25 mouse cellular contexts compared by ENCODE assay signal in the genomic region with DNA sequence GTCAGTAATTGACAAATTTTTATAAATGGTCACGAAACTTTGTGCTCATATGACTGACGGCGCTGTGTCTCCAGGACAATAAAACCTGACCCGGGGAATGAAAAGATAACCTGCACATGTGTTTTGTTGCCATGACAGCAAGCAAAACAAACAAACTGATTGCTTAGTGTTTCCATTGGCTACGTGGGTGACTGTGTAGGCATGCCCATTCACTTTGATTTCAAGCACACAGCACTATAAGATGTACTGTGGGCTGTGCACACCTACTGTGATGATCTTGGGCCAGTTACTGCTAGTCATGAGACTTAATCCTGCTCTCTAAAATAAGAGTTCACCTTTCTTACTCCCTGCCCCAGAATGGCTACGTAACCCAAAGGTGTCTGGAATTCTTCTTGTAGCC.
"Had no signal": no experiment of that assay in that cellular context is flagged by ENCODE, and none has a peak within 500 bp of the region (broad histone marks: within the 10 kb centered on the region; RNA-seq: fewer than 3 reads in every experiment).

No protein-coding gene starts in this region.

- H3K27ac ChIP-seq: heart, adult 2 months; heart, embryonic 13.5 days; heart, embryonic 15.5 days; hindbrain, embryonic 13.5 days; hindbrain, embryonic 15.5 days; hindbrain, postnatal 0 days; layer of hippocampus, adult 2 months; left cerebral cortex, adult 2 months; limb, embryonic 10.5 days; limb, embryonic 12.5 days; liver, embryonic 13.5 days; liver, embryonic 15.5 days had no signal

- ATAC-seq: liver, postnatal 0 days had no signal

- H3K4me1 ChIP-seq: heart, embryonic 15.5 days; hindbrain, embryonic 13.5 days; limb, embryonic 10.5 days; limb, embryonic 12.5 days; liver, embryonic 13.5 days; liver, embryonic 15.5 days had no signal

- H3K4me3 ChIP-seq: heart, adult 2 months; heart, embryonic 13.5 days; heart, embryonic 15.5 days; hindbrain, embryonic 13.5 days; hindbrain, embryonic 15.5 days; left cerebral cortex, adult 2 months; limb, embryonic 10.5 days; limb, embryonic 12.5 days; liver, embryonic 13.5 days; liver, embryonic 15.5 days had no signal

- H3K4me2 ChIP-seq: heart, embryonic 11.5 days; heart, embryonic 13.5 days; heart, embryonic 15.5 days; hindbrain, embryonic 13.5 days; hindbrain, embryonic 15.5 days; limb, embryonic 12.5 days; liver, embryonic 13.5 days; liver, embryonic 15.5 days had no signal

- H3K36me3 ChIP-seq: heart, embryonic 13.5 days; heart, embryonic 15.5 days; hindbrain, embryonic 13.5 days; hindbrain, embryonic 15.5 days; limb, embryonic 10.5 days; limb, embryonic 12.5 days; liver, embryonic 13.5 days; liver, embryonic 15.5 days had no signal

- H3K9ac ChIP-seq: heart, embryonic 13.5 days; hindbrain, embryonic 13.5 days; hindbrain, embryonic 15.5 days; limb, embryonic 12.5 days; liver, embryonic 13.5 days; liver, embryonic 15.5 days; liver, postnatal 0 days had no signal

- H3K27me3 ChIP-seq: liver, embryonic 13.5 days; liver, embryonic 15.5 days had no signal

- DNase-seq: gastrocnemius, postnatal 14 days; gastrocnemius, postnatal 36 days; heart, adult 11 months; heart, adult 2 months; heart, postnatal 14 days; heart, postnatal 36 days; kidney, adult 18-20 months; kidney, adult 8-10 months; kidney, postnatal 10 days; kidney, postnatal 25 days; kidney, postnatal 4 days; liver; liver, embryonic 13.5 days; liver, postnatal 0 days had no signal

- H3K9me3 ChIP-seq: heart, embryonic 13.5 days; heart, embryonic 15.5 days; hindbrain, embryonic 13.5 days; hindbrain, embryonic 15.5 days; limb, embryonic 10.5 days; limb, embryonic 12.5 days; liver, embryonic 13.5 days; liver, embryonic 15.5 days had no signal
